Mouse (Mus musculus) lung, postnatal 36 days (tissue): ENCODE results near the gene Dpep1.
"Not testable (repeated sequence)": the region's sequence is repeated elsewhere in the genome, so short reads cannot be mapped to it uniquely, and the experiment has no call there.

Experiments
- DNase-seq: peaks from one replicate; pipeline ENCODE4 v3.0.0; 2022; ENCODE audit warnings: mixed read lengths

Dpep1 gene

DNA sequence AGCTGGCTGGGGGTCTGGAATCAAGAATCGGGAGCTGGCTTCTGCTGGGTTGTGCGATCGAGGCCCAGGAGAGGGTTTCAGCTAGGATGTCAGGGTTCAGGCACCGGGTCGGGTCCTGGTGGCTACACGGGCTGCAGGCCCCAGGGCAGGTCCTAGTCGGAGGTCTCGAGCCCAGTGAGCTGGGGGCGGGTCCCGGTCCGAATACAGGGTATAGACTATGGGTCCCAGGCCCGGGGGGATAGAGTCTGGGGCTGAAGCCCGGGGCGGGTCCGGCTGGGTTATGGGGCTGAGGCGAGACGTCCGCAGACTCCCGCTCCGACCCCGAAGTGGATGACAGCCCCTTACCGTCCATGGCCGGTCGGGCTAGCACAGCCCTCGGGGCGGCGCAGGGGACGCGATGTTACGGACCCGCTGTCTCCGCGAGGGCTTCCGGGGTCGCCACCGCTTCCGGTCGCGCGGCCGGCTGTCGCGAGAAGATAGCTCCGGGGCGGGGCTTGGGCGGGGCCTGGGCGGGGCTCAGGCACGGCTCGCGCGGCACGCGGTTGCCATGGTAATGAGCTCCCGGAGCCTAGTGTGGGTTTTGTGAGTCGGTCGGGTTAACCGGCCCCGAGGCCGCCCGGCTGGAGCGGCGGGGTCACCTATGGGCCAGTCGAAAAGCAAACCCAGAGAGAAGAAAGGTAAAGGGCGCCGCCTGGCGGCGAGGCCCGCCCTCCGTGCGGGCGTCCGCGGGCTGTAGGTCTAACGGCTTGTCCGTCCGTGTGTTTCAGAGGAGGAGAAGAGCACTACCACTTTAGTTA is 26.5 kb downstream of the Dpep1 start, which contains the start of the genes Chmp1a and Spata33:
Gene Chmp1a, minus strand, starts transcription at position 443 of the 797 bp plus-strand sequence.
Gene Spata33, plus strand, starts transcription at position 512 of the 797 bp plus-strand sequence.
- DNase-seq: peak; percentile 94

DNA sequence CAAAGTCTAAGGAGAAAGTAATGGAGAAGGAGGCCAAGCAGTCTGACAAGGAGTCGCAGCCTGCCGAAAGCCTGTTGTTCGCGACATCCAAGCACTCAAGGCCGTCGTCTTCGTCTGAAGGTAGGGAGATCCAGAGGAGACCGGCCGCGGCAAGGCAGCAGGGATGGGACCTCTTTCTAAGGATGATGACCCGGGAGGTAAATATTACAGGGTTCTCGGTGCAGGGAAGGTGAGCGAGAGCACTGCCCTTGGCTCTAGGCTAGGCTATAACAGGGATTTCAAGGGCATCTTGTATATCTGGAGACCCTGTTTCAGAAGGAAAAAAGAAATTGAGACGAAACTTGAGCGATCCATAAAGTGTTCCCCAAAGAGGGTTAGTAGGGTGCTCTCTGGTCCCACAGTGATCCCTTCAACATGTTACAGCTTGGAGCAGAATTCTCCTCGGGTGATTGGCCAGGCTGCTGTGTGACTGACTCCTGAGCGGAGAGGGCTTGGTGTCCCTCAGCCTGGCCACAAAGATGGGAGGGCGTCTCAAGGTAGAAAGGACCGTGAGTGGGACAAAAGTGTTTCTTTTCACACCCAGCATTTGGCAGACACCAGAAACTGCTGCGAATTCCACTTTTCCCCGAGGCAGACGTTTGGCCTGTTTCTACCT is 27.2 kb downstream of the Dpep1 start:
- DNase-seq: no peak

GRCm38 (mm10) chr8:123215430-123215829 is 29.4 kb downstream of the Dpep1 start:
- no peak for DNase-seq

DNA sequence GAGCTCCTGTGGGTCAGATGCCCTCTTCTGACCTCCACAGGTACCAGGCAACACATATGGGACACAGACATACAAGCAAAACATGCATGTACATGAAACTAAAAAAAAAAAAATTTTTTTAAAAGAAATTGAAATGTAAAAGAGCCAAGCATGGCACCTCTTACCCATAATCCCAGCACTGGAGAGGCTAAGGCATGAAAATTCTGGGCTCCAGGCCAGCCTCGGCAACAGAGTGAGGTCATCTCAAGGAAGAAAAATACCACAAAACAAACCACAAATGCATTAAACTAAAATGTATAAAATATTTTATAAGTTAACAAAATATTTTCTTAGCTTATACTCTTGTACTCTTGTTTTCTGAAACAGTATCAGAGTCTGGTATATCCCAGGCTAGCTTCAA is 34.9 kb downstream of the Dpep1 start:
- DNase-seq: no peak

DNA sequence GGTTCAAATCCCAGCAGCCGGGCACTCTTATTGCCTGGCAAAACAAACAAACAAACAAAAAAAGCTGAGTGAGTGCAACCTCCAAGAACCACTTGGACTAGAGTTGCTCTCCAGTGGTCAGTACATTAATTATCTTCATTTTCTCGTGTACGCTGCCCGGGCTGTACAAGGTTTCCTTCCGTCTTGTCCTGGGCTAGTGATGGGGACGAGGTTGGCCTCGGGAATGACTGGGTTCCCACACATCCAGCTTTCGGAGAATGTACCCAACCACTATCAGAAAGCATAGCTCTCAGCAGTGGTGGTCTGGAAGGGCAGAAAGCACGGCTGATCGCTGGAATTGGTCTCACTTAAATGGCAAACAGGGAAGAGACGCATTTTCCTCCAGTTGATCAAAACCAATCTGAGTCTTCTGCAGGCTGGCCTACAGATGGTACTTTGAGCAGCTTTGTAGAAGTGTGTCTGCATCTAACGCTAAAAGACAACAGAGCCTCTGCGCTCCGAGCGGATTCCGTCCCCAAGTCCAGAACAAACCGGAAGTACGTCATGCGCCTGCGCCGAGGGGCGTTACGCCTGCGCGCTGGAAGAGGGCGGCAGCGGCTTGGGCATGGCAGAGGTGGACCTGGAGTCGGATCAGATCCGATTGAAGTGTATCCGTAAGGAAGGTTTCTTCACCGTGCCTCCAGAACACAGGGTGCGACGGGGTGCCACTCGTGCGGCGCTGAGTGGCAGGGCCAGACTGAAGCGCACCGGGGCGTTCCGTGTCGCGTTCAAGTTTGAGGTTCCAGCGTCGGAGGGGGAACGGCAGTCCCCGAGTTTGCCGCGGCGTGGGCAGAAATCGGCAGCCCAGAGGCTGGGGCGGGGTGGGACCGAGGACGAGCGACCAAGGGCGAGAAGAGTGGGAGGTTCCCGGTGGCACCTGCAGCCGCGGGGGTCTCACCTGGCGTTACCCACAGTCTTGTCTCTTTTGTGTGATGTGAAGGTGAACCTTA is 38.5 kb downstream of the Dpep1 start, which contains the start of gene Cdk10:
Gene Cdk10, plus strand, starts transcription at position 565 of the 989 bp plus-strand sequence.
- DNase-seq: peak; percentile 96

DNA sequence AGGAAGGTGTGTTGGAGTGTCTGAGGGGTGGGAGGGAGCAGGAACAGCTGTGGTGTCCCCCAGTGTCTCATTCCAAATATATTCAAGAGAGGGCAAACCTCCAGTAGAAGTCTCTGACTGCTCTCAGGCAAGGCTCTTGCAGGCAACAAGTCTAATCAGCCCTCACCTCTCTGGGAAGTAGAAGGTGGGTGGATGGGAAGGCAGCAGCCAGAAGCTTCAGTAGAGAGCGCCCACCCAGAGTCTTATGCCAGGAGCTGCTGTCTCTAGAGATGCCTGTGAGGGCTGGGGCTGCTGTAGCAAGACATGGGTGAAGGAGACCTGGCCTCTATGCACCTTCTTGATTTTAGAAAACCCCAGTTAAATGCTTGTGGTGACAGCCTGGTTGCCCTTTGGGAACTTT is 42.4 kb downstream of the Dpep1 start:
- no peak for DNase-seq

GRCm38 (mm10) chr8:123230326-123230725 is 44.3 kb downstream of the Dpep1 start:
- not testable (repeated sequence) for DNase-seq

DNA sequence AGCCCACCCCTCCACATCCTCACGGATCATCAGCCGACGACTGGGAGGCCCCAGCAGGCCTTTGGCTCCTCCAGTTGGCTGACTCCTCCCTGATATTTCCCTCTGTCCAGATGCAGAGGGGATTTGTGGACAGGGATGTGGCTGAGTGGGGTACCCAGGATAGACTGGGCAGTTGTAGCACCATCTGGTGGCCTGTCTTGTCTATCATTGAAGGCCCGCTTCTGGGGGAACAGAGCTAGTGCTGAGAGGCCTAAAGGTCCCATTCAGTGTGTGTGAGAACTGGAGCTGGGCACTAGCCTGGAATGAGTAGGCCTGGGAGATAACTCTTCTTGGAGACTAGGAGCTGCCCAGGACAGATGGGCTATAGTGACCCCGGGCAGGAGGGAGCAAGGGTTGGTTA is 45.7 kb downstream of the Dpep1 start:
- no peak for DNase-seq

- no peak for DNase-seq
Measured at GRCm38 (mm10) chr8:123232553-123232952, 46.5 kb downstream of the Dpep1 start.

DNA sequence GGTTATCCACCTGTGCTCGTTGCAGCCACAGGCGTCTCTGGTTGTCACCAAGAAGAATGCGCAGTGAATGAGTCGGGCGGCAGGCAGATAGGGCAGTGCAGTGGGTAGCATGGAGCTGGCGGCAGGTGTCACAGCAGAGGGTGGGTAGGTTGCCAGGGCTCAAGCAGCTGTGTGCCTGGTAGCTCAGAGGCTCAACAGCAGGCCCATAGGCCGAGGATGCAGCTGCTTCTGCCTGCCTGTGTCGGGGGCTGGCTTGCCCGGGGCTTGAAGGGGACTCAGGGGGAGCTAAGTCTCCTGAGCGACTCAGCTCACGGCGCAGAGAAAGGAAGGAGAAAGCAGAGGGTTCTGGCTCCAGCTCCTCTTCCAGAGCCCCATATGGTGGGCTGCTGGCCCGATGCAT is 47.3 kb downstream of the Dpep1 start:
- no peak for DNase-seq

- no peak for DNase-seq
Measured at GRCm38 (mm10) chr8:123233760-123234159, 47.7 kb downstream of the Dpep1 start.

DNA sequence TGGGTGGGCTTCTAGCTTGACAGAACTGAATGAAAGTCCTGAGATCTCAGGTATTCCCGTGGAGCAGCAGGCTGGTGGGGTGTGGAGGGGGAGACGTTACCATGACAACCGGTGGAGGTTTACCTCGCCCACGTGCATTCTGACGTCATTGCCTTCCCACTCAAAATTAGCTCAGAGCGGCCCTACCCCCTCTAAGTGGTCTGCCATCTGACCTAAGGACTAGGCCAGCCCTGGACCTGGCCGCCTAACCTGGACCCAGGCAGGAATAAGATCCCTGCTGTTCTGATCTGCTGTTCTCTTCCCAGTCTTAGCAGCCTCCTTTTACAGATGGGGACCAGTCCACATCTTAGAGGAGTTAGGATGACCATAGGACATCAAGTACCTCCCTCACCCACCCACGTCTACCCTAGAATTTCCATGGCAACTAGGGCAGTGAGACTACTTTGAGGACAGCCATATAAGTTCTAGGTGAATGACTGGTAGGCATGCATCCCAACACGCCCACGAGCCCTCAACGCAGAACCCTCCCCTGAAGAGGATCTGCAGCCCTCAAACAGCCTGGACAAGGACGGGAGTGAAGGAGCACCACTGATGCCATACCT is 49.0 kb downstream of the Dpep1 start:
- no peak for DNase-seq

GRCm38 (mm10) chr8:123235520-123236497 is 49.8 kb downstream of the Dpep1 start, which contains the start of gene Spata2l:
Spata2l (minus strand) TSS chr8:123236233.
- peak; percentile 92 for DNase-seq

DNA sequence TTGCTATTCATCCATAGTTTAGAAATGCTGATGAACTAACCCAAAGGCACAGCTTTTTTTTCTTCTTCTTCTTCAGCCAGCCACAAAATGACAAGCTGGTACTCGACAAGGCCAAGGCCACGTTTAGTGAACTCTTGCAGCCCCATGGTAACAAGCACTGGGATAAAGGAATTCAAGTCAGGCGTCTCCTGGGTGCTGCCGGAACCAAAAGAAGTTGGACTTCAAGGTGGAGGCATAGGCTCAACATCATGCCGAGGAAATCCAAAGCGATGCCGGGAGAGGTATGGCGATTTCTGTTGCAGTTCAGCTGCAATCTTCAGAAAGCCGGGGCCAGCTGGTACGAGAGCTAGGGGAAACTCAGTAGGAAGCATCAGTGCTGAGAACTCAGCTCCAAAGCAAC is 53.4 kb downstream of the Dpep1 start:
- no peak for DNase-seq

DNA sequence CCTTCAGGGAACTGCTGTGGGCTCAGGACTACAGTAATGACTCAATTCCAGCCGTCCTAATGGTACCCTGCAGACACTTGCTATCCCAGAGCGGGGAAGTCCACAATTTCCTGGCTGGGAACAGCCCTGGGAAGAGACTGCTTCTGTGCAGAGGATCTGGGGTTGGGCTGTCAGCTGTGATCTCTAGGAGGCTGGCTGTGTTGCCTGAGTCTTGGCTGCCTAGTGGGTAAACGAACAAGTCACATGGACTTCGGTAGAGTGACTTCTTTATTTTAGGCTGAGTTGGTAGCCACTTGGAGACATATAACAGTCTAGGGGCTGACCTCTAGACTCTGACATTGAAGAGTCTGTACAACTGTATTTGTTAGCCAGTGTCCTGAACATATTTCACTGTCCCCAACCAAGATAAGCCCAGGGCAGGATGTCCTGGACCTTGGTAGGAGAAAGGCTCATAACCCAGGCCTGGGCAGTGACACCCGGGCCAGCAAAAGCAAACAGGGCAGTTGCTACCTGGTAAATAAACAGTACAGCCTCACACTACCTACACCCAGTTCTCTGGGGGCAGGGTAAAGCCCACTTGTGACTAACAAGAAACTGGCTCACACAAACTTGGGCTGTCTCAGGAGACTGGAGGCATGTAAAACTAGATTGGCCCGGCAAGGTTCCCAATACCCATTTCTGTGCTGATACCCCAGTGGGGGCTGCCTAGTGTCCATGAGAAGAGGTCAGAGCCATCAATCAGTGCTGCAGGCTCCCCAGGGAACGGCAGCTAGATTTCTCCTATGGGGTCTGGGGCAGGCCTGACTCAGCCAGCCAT is 56.3 kb downstream of the Dpep1 start:
- no peak for DNase-seq

- no peak for DNase-seq
Measured at GRCm38 (mm10) chr8:123243053-123243452, 57.0 kb downstream of the Dpep1 start.

GRCm38 (mm10) chr8:123244382-123244781 is 58.3 kb downstream of the Dpep1 start:
- DNase-seq: no peak

DNA sequence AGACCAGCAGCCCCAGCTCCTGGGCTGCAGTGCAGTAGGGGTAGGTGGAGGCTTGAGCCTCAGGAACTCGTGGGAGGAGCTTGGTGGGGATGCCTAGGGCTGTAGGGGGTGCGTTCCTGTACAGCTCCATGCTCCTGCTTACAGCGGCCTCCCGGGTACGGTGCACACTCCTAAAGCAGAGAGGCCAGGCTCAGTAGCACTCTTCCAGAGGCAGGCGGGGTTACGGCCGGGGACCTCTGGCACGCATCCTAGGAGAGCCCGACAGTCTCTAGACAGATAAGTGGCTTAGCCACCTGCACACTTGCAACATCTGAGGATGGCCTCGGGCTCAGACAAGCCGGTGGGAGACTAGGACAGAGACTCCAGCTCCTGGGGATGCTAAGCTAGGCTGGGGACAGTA is 59.5 kb downstream of the Dpep1 start:
- DNase-seq: no peak

DNA sequence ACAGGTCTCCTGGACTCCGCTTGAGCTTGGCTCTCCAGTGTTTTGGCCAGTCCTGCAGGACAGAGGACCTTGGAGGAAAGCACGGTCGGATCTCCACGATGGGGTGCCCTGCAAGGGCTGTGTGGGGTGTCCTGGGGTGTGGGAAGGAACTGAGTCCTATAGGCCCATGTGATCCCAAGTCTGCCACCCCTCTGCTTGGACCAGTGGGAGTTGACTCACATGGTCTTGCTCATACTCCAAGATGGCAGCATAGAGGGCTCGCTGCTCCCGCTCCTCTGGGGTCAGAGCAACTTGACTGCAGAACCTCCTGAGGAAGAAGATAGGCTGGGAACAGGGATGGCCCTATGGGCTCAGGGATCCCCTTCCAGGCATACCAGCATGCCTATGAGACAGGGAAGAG is 61.7 kb downstream of the Dpep1 start:
- no peak for DNase-seq

DNA sequence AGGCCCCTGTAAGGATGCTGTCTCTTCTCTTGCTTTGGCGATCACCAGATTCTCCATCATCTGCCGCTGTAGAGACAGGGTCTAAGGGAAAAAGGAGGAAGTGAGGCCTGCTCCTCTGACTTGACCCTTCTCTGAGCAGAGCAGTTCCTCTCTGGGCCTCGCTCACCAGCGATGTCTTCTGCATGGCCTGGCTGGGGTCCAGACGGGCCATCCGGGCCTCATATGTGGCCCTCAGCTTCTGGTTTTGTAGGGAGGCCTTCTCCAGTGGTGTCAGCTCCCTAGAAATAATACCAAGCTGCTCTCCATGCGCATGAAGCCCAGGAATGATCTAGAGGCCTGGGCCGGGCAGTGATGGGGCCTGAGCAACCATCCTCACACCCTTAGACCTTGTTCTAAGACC is 62.6 kb downstream of the Dpep1 start:
- peak; percentile 18 for DNase-seq
